Mouse (Mus musculus) bone marrow, adult 2 months (tissue): Measurements from ENCODE around the gene Spata7.

Experiments used
- CTCF ChIP-seq: fragments of 200-500 bp; IDR thresholded peaks from 2 replicates; pipeline ENCODE4 v1.5.1; 2011; ENCODE audit warnings: low read length, control low read depth; ENCODE audit not compliant: control insufficient read depth, insufficient read depth
- POLR2A ChIP-seq: fragments of 200-500 bp; IDR thresholded peaks from 2 replicates; pipeline ENCODE4 v1.6.1; 2011; ENCODE audit warnings: low read depth, mild to moderate bottlenecking, control low read depth, low read length, borderline replicate concordance; ENCODE audit not compliant: control insufficient read depth

DNA sequence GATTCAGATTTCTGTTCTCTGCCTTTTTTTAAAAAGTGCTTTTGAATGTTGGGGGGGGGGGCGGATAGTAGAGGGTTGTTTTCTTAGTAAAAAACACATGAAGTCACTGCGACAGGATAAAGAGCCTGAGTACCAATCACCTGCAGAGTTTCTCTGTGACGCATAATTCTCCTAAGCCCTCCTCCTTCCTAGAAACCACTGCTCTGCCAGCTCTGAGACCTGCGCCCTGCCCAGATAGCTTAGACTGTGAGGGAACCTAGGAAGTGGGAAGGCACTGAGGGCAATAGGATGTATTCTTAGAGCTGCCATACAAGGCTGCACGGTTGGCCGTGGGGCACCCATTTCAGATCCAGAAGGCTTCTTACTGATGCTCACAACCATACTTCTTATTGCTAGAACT lies 84.9 kb downstream of the Spata7 start:
- TF ChIP-seq POLR2A (no peak), CTCF (no peak)
